Mouse (Mus musculus): ENCODE measurements around the gene Elk1. TPM values are rescaled to one million over a fixed set of nuclear protein-coding genes. Genes with fewer than 3 reads are reported as not detected.
A peak's percentile ranks its signal among the peaks of the same experiment; 100 is the strongest.

The Elk1 gene
- 12.5 and 13.2 TPM in 2 replicates for polyA plus RNA-seq (2016; fragmentation: Nextera tagmentation; extraction: Ambion mirVana)

GRCm38 (mm10) chrX:20950191-20950880 is at the start of gene Elk1:
Elk1 (minus strand) TSS chrX:20950608.
- peaks cover 4% of the 10 kb centered on the region; the same call in 1 of the 2 replicates for H3K36me3 ChIP-seq (replicated peaks)
- 23% methylated on average over 30 of the region's 30 CpGs for WGBS
- H3K4me3 ChIP-seq, result peak within 1 kb of the TSS; percentile 68
- peak; percentile 82 for DNase-seq (ENCODE audit: extremely low spot score, low spot score)
- no peaks in the 10 kb centered on the region for H3K27me3 ChIP-seq (ENCODE audit: poor library complexity, severe bottlenecking)
- peaks cover 10% of the 10 kb centered on the region for H3K4me1 ChIP-seq
- H3K27ac ChIP-seq, result peak within 1 kb of the TSS; percentile 89
- H3K9me3 ChIP-seq, result no peaks in the 10 kb centered on the region

DNA sequence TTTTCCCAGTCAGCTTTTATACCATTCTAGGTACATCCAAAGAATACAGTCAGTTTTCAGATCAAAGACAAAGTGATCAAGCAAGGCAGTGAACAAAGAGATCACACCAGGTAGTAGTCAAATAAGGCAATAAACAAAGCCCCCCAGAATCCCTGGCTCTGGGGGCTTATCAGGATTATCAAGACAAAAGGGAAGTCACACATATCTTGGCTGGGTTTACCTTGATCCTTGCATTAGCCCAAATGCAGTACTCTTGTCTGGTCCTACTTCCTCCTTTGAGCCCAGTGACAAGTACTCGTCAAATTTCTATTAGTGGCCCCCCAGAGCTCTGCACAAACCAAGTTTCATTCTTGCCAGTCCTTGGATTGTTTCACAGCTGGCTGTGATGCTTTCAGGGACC is 30.5 kb upstream of the Elk1 start:
- WGBS, result 67% methylated on average over 1 of the region's 1 CpGs
- no peak for DNase-seq (ENCODE audit: extremely low spot score, low spot score)

DNA sequence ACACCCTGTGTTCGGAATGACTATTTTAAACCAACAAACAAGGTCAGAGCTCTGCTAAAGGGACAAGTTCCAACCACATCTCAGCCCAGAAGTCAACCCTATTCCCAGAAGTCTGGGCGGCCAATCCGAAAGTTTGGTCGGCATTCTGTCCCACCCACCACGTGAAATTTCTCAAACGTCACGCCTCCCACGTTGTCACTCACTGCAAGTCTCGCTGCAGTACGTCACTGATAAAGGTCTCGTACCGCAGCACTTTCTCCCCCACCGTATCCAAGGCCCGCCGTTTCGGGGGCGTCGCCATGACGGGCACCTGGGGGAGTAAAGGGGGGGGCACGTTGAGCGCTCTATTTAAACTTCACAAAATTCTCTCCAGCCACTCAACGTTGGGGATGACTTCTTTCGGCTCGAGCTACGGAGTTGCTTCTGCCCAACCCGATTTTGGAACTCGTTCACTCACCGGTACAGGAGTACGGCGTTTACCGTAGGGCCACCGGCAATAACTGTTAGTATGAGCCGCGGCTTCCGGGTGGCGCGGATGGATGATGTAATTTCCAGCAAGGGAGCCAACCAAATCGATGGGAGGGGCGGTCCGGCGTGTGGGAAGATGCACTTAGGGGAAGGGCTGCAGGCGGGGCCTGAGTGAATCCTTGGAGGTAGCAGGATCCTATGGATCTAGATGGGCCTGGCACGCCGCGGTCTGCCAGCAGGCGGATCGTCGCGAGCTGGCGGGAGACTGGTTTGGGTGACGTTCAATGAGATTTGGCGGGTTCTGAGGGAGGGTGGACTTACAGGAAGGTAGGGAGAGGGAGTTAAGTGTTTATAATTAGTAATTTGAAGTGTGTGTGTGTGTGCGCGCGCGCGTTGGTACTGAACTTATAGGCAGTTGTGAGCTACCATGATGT is 11.3 kb upstream of the Elk1 start, which contains the start of gene Uxt:
Gene Uxt, minus strand, starts transcription at position 541 of the 902 bp plus-strand sequence.
- Histone ChIP-seq H3K9me3 (no peaks in the 10 kb centered on the region), H3K27me3 (ENCODE audit: poor library complexity, severe bottlenecking) (no peaks in the 10 kb centered on the region), H3K36me3 (replicated peaks) (peaks cover 13% of the 10 kb centered on the region), H3K4me3 (peak within 1 kb of the TSS; percentile 59), H3K4me1 (peaks cover 5% of the 10 kb centered on the region), H3K27ac (peak within 1 kb of the TSS; percentile 81)
- DNase-seq (ENCODE audit: extremely low spot score, low spot score), result peak; percentile 86
- 15% methylated on average over 57 of the region's 57 CpGs for WGBS

More for the DNA sequence above, 30.5 kb upstream of the Elk1 start:
- H3K27ac ChIP-seq, result no peak overlapping the region
- H3K4me3 ChIP-seq, result no peak overlapping the region
- H3K4me1 ChIP-seq, result no peaks in the 10 kb centered on the region
- no peaks in the 10 kb centered on the region for H3K27me3 ChIP-seq (ENCODE audit: poor library complexity, severe bottlenecking)
- H3K36me3 ChIP-seq (replicated peaks), result peaks cover 9% of the 10 kb centered on the region
- H3K9me3 ChIP-seq, result no peaks in the 10 kb centered on the region; the same call in 1 of the 2 replicates

DNA sequence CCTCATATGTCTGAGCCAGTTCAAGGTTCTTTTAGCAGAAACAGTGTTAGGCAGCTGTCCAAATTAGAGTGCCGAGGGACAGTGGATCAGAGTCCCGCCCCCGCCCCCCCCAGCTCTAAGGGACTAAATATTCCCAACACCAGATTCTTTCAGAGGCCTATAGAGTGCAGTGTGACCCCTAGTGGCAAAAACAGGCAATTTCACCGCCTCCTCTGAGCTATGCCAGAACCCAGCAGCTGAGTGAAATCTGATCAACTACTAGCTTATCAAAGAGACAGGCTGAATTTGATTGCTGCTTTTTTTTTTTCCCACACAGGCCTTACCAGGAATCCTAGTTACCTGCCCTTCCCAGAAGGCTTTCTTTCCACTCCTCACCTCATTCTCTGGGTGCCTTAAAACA is 4.4 kb downstream of the Elk1 start:
- WGBS, result 18% methylated on average over 4 of the region's 4 CpGs
- Histone ChIP-seq H3K9me3 (no peaks in the 10 kb centered on the region), H3K4me3 (no peak overlapping the region), H3K27me3 (ENCODE audit: poor library complexity, severe bottlenecking) (no peaks in the 10 kb centered on the region), H3K36me3 (replicated peaks) (0 out of 2 replicates have a peak, but pooled peaks cover 6% of the 10 kb centered on the region), H3K4me1 (peaks cover 9% of the 10 kb centered on the region), H3K27ac (no peak overlapping the region)
- DNase-seq (ENCODE audit: extremely low spot score, low spot score), result peak; percentile 20

- H3K4me1 ChIP-seq, result no peaks in the 10 kb centered on the region
- no peaks in the 10 kb centered on the region for H3K9me3 ChIP-seq
- 88% methylated on average over 1 of the region's 1 CpGs for WGBS
- no peaks in the 10 kb centered on the region for H3K27me3 ChIP-seq (ENCODE audit: poor library complexity, severe bottlenecking)
- no peak overlapping the region for H3K4me3 ChIP-seq
- H3K36me3 ChIP-seq (replicated peaks), result peaks cover 52% of the 10 kb centered on the region
- H3K27ac ChIP-seq, result no peak overlapping the region
- DNase-seq (ENCODE audit: extremely low spot score, low spot score), result no peak
These were observed 18.4 kb downstream of the Elk1 start for GRCm38 (mm10) chrX:20931963-20932362.

- no peak for DNase-seq (ENCODE audit: extremely low spot score, low spot score)
- H3K4me3 ChIP-seq, result no peak within 1 kb of the TSS
- WGBS, result 91% methylated on average over 1 of the region's 1 CpGs
- peaks cover 52% of the 10 kb centered on the region for H3K36me3 ChIP-seq (replicated peaks)
- no peaks in the 10 kb centered on the region for H3K27me3 ChIP-seq (ENCODE audit: poor library complexity, severe bottlenecking)
- no peaks in the 10 kb centered on the region for H3K9me3 ChIP-seq
- H3K27ac ChIP-seq, result no peak within 1 kb of the TSS
- no peaks in the 10 kb centered on the region for H3K4me1 ChIP-seq
These were observed 19.0 kb downstream of the Elk1 start, which contains the start of gene Cfp for GRCm38 (mm10) chrX:20931364-20931763. Cfp (minus strand) TSS chrX:20931555.

GRCm38 (mm10) chrX:20929859-20930258 is 20.5 kb downstream of the Elk1 start:
- DNase-seq (ENCODE audit: extremely low spot score, low spot score), result no peak
- H3K9me3 ChIP-seq, result no peaks in the 10 kb centered on the region
- 94% methylated on average over 1 of the region's 1 CpGs for WGBS
- no peak overlapping the region for H3K27ac ChIP-seq
- H3K36me3 ChIP-seq (replicated peaks), result peaks cover 37% of the 10 kb centered on the region
- H3K27me3 ChIP-seq (ENCODE audit: poor library complexity, severe bottlenecking), result no peaks in the 10 kb centered on the region
- no peak overlapping the region for H3K4me3 ChIP-seq
- no peaks in the 10 kb centered on the region for H3K4me1 ChIP-seq

- Histone ChIP-seq H3K4me1 (peaks cover 5% of the 10 kb centered on the region; the same call in 1 of the 2 replicates), H3K27me3 (ENCODE audit: poor library complexity, severe bottlenecking) (peaks cover 8% of the 10 kb centered on the region), H3K9me3 (0 out of 2 replicates have a peak, but pooled peaks cover 3% of the 10 kb centered on the region), H3K36me3 (replicated peaks) (peaks cover 22% of the 10 kb centered on the region), H3K27ac (no peak overlapping the region), H3K4me3 (no peak overlapping the region)
- no peak for DNase-seq (ENCODE audit: extremely low spot score, low spot score)
These were observed 25.4 kb downstream of the Elk1 start for GRCm38 (mm10) chrX:20924976-20925375.

DNA sequence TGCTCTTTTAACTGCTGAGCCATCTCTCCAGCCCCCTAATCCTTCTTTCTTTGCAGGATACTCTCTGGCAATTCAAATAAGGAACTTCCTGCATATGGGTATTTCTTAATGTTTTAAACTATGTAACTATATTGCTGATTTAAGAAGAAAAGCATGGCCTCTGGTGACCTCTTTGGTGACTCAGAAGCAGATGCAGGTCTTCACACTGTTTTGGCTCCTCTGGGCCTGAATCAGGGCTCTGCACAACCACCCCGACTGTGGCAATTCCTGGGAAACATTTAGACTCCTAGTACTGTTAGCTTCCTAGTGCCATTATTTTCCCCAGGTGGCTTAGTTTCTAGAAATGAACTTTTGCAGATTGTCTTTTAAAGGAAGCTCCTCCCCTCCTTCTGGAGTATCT is 26.9 kb downstream of the Elk1 start:
- Histone ChIP-seq H3K9me3 (0 out of 2 replicates have a peak, but pooled peaks cover 3% of the 10 kb centered on the region), H3K36me3 (replicated peaks) (peaks cover 20% of the 10 kb centered on the region), H3K27ac (no peak overlapping the region), H3K4me1 (peaks cover 5% of the 10 kb centered on the region; the same call in 1 of the 2 replicates), H3K27me3 (ENCODE audit: poor library complexity, severe bottlenecking) (peaks cover 19% of the 10 kb centered on the region), H3K4me3 (no peak overlapping the region)
- WGBS, result 81% methylated on average over 1 of the region's 1 CpGs
- no peak for DNase-seq (ENCODE audit: extremely low spot score, low spot score)

GRCm38 (mm10) chrX:20921366-20921765 is 29.0 kb downstream of the Elk1 start:
- peak overlapping the region; percentile 56 for H3K4me3 ChIP-seq
- H3K4me1 ChIP-seq, result peaks cover 5% of the 10 kb centered on the region; the same call in 1 of the 2 replicates
- H3K9me3 ChIP-seq, result 0 out of 2 replicates have a peak, but pooled peaks cover 3% of the 10 kb centered on the region
- H3K27me3 ChIP-seq (ENCODE audit: poor library complexity, severe bottlenecking), result peaks cover 19% of the 10 kb centered on the region
- no peak overlapping the region for H3K27ac ChIP-seq
- H3K36me3 ChIP-seq (replicated peaks), result peaks cover under 1% of the 10 kb centered on the region; the same call in 1 of the 2 replicates
- WGBS, result 39% methylated on average over 5 of the region's 5 CpGs
- no peak for DNase-seq (ENCODE audit: extremely low spot score, low spot score)

- DNase-seq (ENCODE audit: extremely low spot score, low spot score), result peak; percentile 83
- H3K27me3 ChIP-seq (ENCODE audit: poor library complexity, severe bottlenecking), result peaks cover 19% of the 10 kb centered on the region
- H3K27ac ChIP-seq, result peak within 1 kb of the TSS; percentile 65; the same call in 1 of the 2 replicates
- 13% methylated on average over 38 of the region's 44 CpGs for WGBS
- peaks cover 5% of the 10 kb centered on the region; the same call in 1 of the 2 replicates for H3K4me1 ChIP-seq
- no peaks in the 10 kb centered on the region for H3K36me3 ChIP-seq (replicated peaks)
- peak within 1 kb of the TSS; percentile 56 for H3K4me3 ChIP-seq
- 0 out of 2 replicates have a peak, but pooled peaks cover 3% of the 10 kb centered on the region for H3K9me3 ChIP-seq
These were observed 29.5 kb downstream of the Elk1 start, which contains the start of gene Syn1 for GRCm38 (mm10) chrX:20920844-20921364. Syn1 (minus strand) TSS chrX:20921004.

- no peak for DNase-seq (ENCODE audit: extremely low spot score, low spot score)
- peak overlapping the region; percentile 65; the same call in 1 of the 2 replicates for H3K27ac ChIP-seq
- WGBS, result 19% methylated on average over 49 of the region's 49 CpGs
- peaks cover 19% of the 10 kb centered on the region for H3K27me3 ChIP-seq (ENCODE audit: poor library complexity, severe bottlenecking)
- peaks cover 5% of the 10 kb centered on the region; the same call in 1 of the 2 replicates for H3K4me1 ChIP-seq
- H3K36me3 ChIP-seq (replicated peaks), result no peaks in the 10 kb centered on the region
- 0 out of 2 replicates have a peak, but pooled peaks cover 3% of the 10 kb centered on the region for H3K9me3 ChIP-seq
- H3K4me3 ChIP-seq, result peak overlapping the region; percentile 56
These were observed 30.1 kb downstream of the Elk1 start for GRCm38 (mm10) chrX:20920249-20920843.

Data from forebrain, embryonic 10.5 days (tissue).